Comparison of ENCODE assay signal across 13 mouse cellular contexts in genomic region chr5:4893206-4893851, GRCm38 (mm10).
DNase-seq lines count a peak whose midpoint lies in the region; ATAC-seq and TF ChIP-seq lines count a peak whose summit lies in the region.
"Had no signal": no experiment of that assay in that cellular context is flagged by ENCODE, and none has a peak within 500 bp of the region (broad histone marks: within the 10 kb centered on the region; RNA-seq: fewer than 3 reads in every experiment).

No protein-coding gene starts in this region.

- no peaks in the 10 kb centered on the region for H3K36me3 ChIP-seq in hindbrain, embryonic 13.5 days
- no peaks in the 10 kb centered on the region for H3K36me3 ChIP-seq in hindbrain, embryonic 10.5 days
- 0 out of 2 replicates have a peak, but pooled peaks cover 3% of the 10 kb centered on the region for H3K36me3 ChIP-seq in lung, postnatal 0 days (ENCODE audit: insufficient read depth, low read length)
- H3K36me3 ChIP-seq in embryonic facial prominence, embryonic 13.5 days = no peaks in the 10 kb centered on the region
- H3K36me3 ChIP-seq in midbrain, embryonic 15.5 days (replicated peaks) = no peaks in the 10 kb centered on the region
- H3K36me3 ChIP-seq in liver, embryonic 11.5 days (ENCODE audit: control insufficient read depth, insufficient read depth, low read length) = no peaks in the 10 kb centered on the region
- H3K36me3 ChIP-seq: liver, embryonic 15.5 days had no signal

- TF ChIP-seq EP300 in lung, postnatal 0 days (IDR thresholded peaks at IDR 0.05) = no peak

- H3K9ac ChIP-seq in hindbrain, embryonic 13.5 days = no peak overlapping the region
- no peak overlapping the region for H3K9ac ChIP-seq in lung, postnatal 0 days (replicated peaks; ENCODE audit: low read depth)
- H3K9ac ChIP-seq in embryonic facial prominence, embryonic 13.5 days = no peak overlapping the region
- H3K9ac ChIP-seq in midbrain, embryonic 15.5 days = no peak overlapping the region
- H3K9ac ChIP-seq in liver, embryonic 11.5 days (ENCODE audit: low read depth, low read length) = no peak overlapping the region
- H3K9ac ChIP-seq: liver, embryonic 15.5 days had no signal

- WGBS in hindbrain, embryonic 13.5 days = 59% methylated on average over 5 of the region's 5 CpGs
- 93% methylated on average over 5 of the region's 5 CpGs for WGBS in hindbrain, embryonic 10.5 days
- WGBS in lung, postnatal 0 days = 53% methylated on average over 5 of the region's 5 CpGs
- WGBS in embryonic facial prominence, embryonic 13.5 days = 26% methylated on average over 5 of the region's 5 CpGs
- 43% methylated on average over 5 of the region's 5 CpGs for WGBS in midbrain, embryonic 15.5 days
- WGBS in liver, embryonic 11.5 days = 86% methylated on average over 5 of the region's 5 CpGs

- H3K27ac ChIP-seq in hindbrain, embryonic 13.5 days = peak overlapping the region; percentile 69; the same call in 1 of the 2 replicates
- no peak overlapping the region for H3K27ac ChIP-seq in hindbrain, embryonic 10.5 days
- H3K27ac ChIP-seq in lung, postnatal 0 days (ENCODE audit: low read length) = no peak overlapping the region
- H3K27ac ChIP-seq in embryonic facial prominence, embryonic 13.5 days = peak overlapping the region; percentile 72
- H3K27ac ChIP-seq in midbrain, embryonic 15.5 days = peak overlapping the region; percentile 76
- H3K27ac ChIP-seq in liver, embryonic 11.5 days (ENCODE audit: low read depth, low read length) = no peak overlapping the region
- H3K27ac ChIP-seq: liver, embryonic 15.5 days had no signal

- H3K4me2 ChIP-seq in hindbrain, embryonic 13.5 days = no peak overlapping the region
- no peak overlapping the region for H3K4me2 ChIP-seq in lung, postnatal 0 days (replicated peaks; ENCODE audit: low read depth, low read length)
- 0 out of 2 replicates have a peak overlapping the region, but pooled peaks have one; percentile 11 for H3K4me2 ChIP-seq in embryonic facial prominence, embryonic 13.5 days
- H3K4me2 ChIP-seq in midbrain, embryonic 15.5 days = no peak overlapping the region
- H3K4me2 ChIP-seq in liver, embryonic 11.5 days = no peak overlapping the region
- H3K4me2 ChIP-seq: liver, embryonic 15.5 days had no signal

- peaks cover 18% of the 10 kb centered on the region for H3K4me1 ChIP-seq in hindbrain, embryonic 13.5 days (replicated peaks)
- peaks cover 8% of the 10 kb centered on the region; the same call in 1 of the 2 replicates for H3K4me1 ChIP-seq in hindbrain, embryonic 10.5 days (replicated peaks)
- H3K4me1 ChIP-seq in lung, postnatal 0 days (ENCODE audit: insufficient read depth, low read depth, low read length) = no peaks in the 10 kb centered on the region
- H3K4me1 ChIP-seq in embryonic facial prominence, embryonic 13.5 days = peaks cover 29% of the 10 kb centered on the region
- H3K4me1 ChIP-seq in midbrain, embryonic 15.5 days = peaks cover 41% of the 10 kb centered on the region
- no peaks in the 10 kb centered on the region for H3K4me1 ChIP-seq in liver, embryonic 11.5 days (replicated peaks; ENCODE audit: control insufficient read depth, insufficient read depth, low read length)
- H3K4me1 ChIP-seq: liver, embryonic 15.5 days had no signal

- no peaks in the 10 kb centered on the region for H3K9me3 ChIP-seq in hindbrain, embryonic 13.5 days
- no peaks in the 10 kb centered on the region for H3K9me3 ChIP-seq in hindbrain, embryonic 10.5 days
- H3K9me3 ChIP-seq in lung, postnatal 0 days (ENCODE audit: low read length) = no peaks in the 10 kb centered on the region
- H3K9me3 ChIP-seq in embryonic facial prominence, embryonic 13.5 days = no peaks in the 10 kb centered on the region
- H3K9me3 ChIP-seq in midbrain, embryonic 15.5 days = no peaks in the 10 kb centered on the region
- H3K9me3 ChIP-seq in liver, embryonic 11.5 days (ENCODE audit: control insufficient read depth, low read length) = no peaks in the 10 kb centered on the region
- H3K9me3 ChIP-seq: liver, embryonic 15.5 days had no signal

- no peak for TF ChIP-seq CTCF in lung, postnatal 0 days (IDR thresholded peaks at IDR 0.05)

- no peak for ATAC-seq in hindbrain, embryonic 13.5 days (ENCODE audit: low FRiP score)
- ATAC-seq in lung, postnatal 0 days = no peak
- no peak for ATAC-seq in embryonic facial prominence, embryonic 13.5 days (ENCODE audit: insufficient number of reproducible peaks, insufficient read depth, low FRiP score, low TSS enrichment, low read depth)
- ATAC-seq in midbrain, embryonic 15.5 days (replicated peaks) = peak; percentile 32; the same call in 1 of the 2 replicates
- no peak for ATAC-seq in liver, embryonic 11.5 days (replicated peaks; ENCODE audit: low FRiP score)

- no peaks in the 10 kb centered on the region for H3K27me3 ChIP-seq in hindbrain, embryonic 13.5 days
- no peaks in the 10 kb centered on the region for H3K27me3 ChIP-seq in hindbrain, embryonic 10.5 days (ENCODE audit: insufficient read depth, poor library complexity, severe bottlenecking)
- H3K27me3 ChIP-seq in lung, postnatal 0 days (replicated peaks; ENCODE audit: insufficient read depth, low read length) = no peaks in the 10 kb centered on the region
- no peaks in the 10 kb centered on the region for H3K27me3 ChIP-seq in embryonic facial prominence, embryonic 13.5 days
- H3K27me3 ChIP-seq in midbrain, embryonic 15.5 days (replicated peaks) = no peaks in the 10 kb centered on the region
- no peaks in the 10 kb centered on the region for H3K27me3 ChIP-seq in liver, embryonic 11.5 days (replicated peaks; ENCODE audit: control insufficient read depth, insufficient read depth, low read length)
- H3K27me3 ChIP-seq: liver, embryonic 15.5 days had no signal

- DNase-seq in hindbrain, embryonic 10.5 days (ENCODE audit: low spot score) = no peak
- DNase-seq in lung, postnatal 0 days (ENCODE audit: low spot score) = peak; percentile 19
- DNase-seq in lung, postnatal 10 days = no peak
- no peak for DNase-seq in liver, embryonic 11.5 days (ENCODE audit: low spot score)
- no peak for DNase-seq in heart, adult 8-10 months (ENCODE audit: low spot score)
- DNase-seq: adrenal gland, postnatal 10 days; cerebellum, postnatal 10 days; layer of hippocampus, adult 9-11 months; spleen, adult 18-20 months had no signal

- no peak overlapping the region for H3K4me3 ChIP-seq in hindbrain, embryonic 13.5 days
- no peak overlapping the region for H3K4me3 ChIP-seq in hindbrain, embryonic 10.5 days
- no peak overlapping the region for H3K4me3 ChIP-seq in lung, postnatal 0 days (ENCODE audit: low read depth, low read length)
- H3K4me3 ChIP-seq in embryonic facial prominence, embryonic 13.5 days = no peak overlapping the region
- no peak overlapping the region for H3K4me3 ChIP-seq in midbrain, embryonic 15.5 days
- no peak overlapping the region for H3K4me3 ChIP-seq in liver, embryonic 11.5 days (ENCODE audit: low read depth, low read length)
- H3K4me3 ChIP-seq: liver, embryonic 15.5 days had no signal

Comparison
In these comparisons a context has a peak if more than half of its experiments do, and no peak if none do; other contexts are left out.
1. H3K27ac ChIP-seq: peak in hindbrain, embryonic 13.5 days (single experiment), embryonic facial prominence, embryonic 13.5 days (single experiment) and midbrain, embryonic 15.5 days (single experiment); none in hindbrain, embryonic 10.5 days (single experiment), lung, postnatal 0 days (single experiment) and liver, embryonic 11.5 days (single experiment).